Mouse (Mus musculus) embryonic facial prominence, embryonic 14.5 days (tissue): ENCODE data around the gene Trappc5. TPM values are rescaled to one million over a fixed set of nuclear protein-coding genes. Genes with fewer than 3 reads are reported as not detected.

ENCODE experiments used
- ATAC-seq: fragments of 200-750 bp; cut with Nextera tagmentation; 2 replicates; pipeline ENCODE4 v1.8.0; 2017; ENCODE audit warnings: low read depth, moderate number of reproducible peaks, moderate TSS enrichment
- DNase-seq: peaks from one replicate; pipeline ENCODE4 v3.0.0-alpha.2; 2015; ENCODE audit warnings: low spot score
- H3K27ac ChIP-seq: fragments of 300-500 bp; sonication (generic); replicated peaks from 2 replicates; pipeline ENCODE4 v1.5.1; 2014; ENCODE audit warnings: low read depth, mild to moderate bottlenecking, low read length, moderate library complexity
- H3K27me3 ChIP-seq: fragments of 300-500 bp; sonication (generic); replicated peaks from 2 replicates; pipeline ENCODE4 v1.6.1; 2014; ENCODE audit warnings: low read length; ENCODE audit not compliant: control insufficient read depth, insufficient read depth
- H3K36me3 ChIP-seq: fragments of 300-500 bp; sonication (generic); 2 replicates; pipeline ENCODE4 v1.6.1; 2014; ENCODE audit warnings: low read length, mixed read lengths; ENCODE audit not compliant: control insufficient read depth, insufficient read depth
- H3K4me1 ChIP-seq: fragments of 300-500 bp; sonication (generic); 2 replicates; pipeline ENCODE4 v1.6.1; 2014; ENCODE audit warnings: antibody characterized with exemption, low read length; ENCODE audit not compliant: control insufficient read depth, insufficient read depth
- H3K4me2 ChIP-seq: fragments of 300-500 bp; sonication (generic); 2 replicates; pipeline ENCODE4 v1.6.1; 2014; ENCODE audit warnings: low read depth, mild to moderate bottlenecking, low read length, moderate library complexity, mixed read lengths
- H3K4me3 ChIP-seq: fragments of 300-500 bp; sonication (generic); 2 replicates; pipeline ENCODE4 v1.5.1; 2014; ENCODE audit warnings: low read depth, mild to moderate bottlenecking, low read length
- H3K9ac ChIP-seq: fragments of 300-500 bp; sonication (generic); 2 replicates; pipeline ENCODE4 v1.6.1; 2014; ENCODE audit warnings: low read depth, mild to moderate bottlenecking, low read length, moderate library complexity, mixed read lengths
- H3K9me3 ChIP-seq: fragments of 300-500 bp; sonication (generic); 2 replicates; pipeline ENCODE4 v1.6.1; 2016; ENCODE audit warnings: low read length; ENCODE audit not compliant: control insufficient read depth
- WGBS: fragments of 180-500 bp; shearing (Covaris S2); extraction: QIAGEN DNeasy Blood & Tissue Kit; methylation state at CpG from one replicate; pipeline ENCODE4 v1.1.7; 2014; 5-methylcytosine and 5-hydroxymethylcytosine counted together
- polyA plus RNA-seq: library from polyadenylated mRNA; unstranded; fragments of >200 nt; fragmentation: Nextera tagmentation; extraction: Ambion mirVana; gene quantifications from 2 replicates; pipeline ENCODE4 v1.2.1, GENCODE M21; 2014

Trappc5 gene
- polyA plus RNA-seq, 1 experiment from 2014 or later = 29.0 TPM

DNA sequence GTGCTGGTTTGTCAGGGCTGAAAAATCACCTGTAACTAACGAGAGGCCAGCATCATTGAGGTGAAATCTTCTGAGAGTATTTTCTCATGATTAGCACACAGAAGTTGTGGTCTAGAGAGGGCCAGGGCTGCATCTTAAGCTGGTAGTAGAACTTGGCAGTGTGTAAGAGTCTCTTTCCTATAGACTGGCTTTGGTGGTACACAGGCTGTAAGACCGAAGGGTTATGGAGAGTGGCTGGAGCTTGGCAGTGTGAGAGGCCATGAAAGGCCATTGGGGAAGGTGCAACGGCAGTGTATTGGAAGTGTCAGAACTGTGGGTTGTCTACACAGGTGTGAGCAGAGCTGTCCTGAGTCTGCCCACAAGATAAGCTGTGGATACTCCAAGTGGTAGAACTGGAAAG, 34.2 kb downstream of the Trappc5 start:
- Histone ChIP-seq H3K9ac (no peak overlapping the region), H3K27me3 (no peaks in the 10 kb centered on the region), H3K27ac (no peak overlapping the region), H3K4me3 (no peak overlapping the region), H3K4me2 (no peak overlapping the region), H3K9me3 (no peaks in the 10 kb centered on the region), H3K36me3 (no peaks in the 10 kb centered on the region), H3K4me1 (no peaks in the 10 kb centered on the region)
- WGBS = 70% methylated on average over 3 of the region's 3 CpGs
- ATAC-seq = no peak
- DNase-seq = no peak

DNA sequence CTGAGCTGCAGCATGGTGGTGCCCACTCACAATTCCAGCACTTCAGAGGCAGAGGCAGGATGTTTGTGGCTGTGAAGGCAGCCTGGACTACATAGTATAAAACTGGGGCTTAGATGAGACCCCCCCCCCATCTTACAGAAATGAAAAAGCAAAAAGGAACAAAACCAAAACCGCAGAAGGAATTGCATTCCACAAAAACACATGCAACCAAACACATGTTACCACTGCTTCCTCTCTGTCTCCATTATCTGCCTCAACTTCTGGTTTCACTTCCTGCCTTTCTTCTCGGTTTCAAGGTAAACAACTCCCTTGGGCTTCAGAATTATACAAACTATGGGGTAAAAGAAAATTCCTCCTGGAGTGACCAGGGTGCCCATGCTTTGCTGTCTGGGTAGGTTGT, 35.5 kb downstream of the Trappc5 start:
- Histone ChIP-seq H3K27me3 (no peaks in the 10 kb centered on the region), H3K4me3 (no peak overlapping the region), H3K36me3 (no peaks in the 10 kb centered on the region), H3K9ac (no peak overlapping the region), H3K9me3 (no peaks in the 10 kb centered on the region), H3K4me1 (no peaks in the 10 kb centered on the region), H3K4me2 (no peak overlapping the region), H3K27ac (no peak overlapping the region)
- 46% methylated on average over 2 of the region's 2 CpGs for WGBS
- DNase-seq (no peak), ATAC-seq (no peak)

DNA sequence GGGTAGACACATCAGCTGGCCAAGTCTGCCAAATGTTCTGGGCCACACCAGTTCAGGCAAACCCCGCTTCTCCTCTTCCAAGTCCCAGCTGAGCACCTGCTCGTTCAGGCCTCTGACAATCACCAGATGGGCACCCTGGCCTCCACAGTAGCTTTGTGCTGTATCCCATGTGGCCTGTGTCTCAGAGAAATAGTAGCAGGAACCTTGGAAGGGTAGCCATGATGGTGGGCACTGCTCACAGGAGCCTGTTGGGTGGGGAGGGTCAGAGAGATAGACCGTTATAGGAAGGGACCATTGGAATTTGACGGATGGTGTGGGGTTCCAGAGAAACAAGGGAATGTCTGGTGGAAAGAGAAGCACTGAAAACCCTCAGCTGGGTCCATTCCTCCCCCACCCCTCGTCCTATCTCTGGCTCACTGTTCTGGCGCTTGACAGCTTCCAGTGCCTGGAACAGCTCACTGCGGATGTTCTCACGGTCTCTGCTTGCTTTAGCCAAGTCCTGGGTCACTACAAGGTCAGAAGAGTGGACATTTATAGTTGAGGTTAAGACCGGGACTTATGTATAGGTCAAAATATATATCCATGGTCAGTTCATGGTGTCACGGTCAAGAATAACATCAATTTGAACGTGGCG, 41.3 kb downstream of the Trappc5 start:
- no peak overlapping the region for H3K27ac ChIP-seq
- no peaks in the 10 kb centered on the region for H3K36me3 ChIP-seq
- H3K9ac ChIP-seq = no peak overlapping the region
- no peak overlapping the region for H3K4me2 ChIP-seq
- H3K9me3 ChIP-seq = no peaks in the 10 kb centered on the region
- ATAC-seq (no peak), DNase-seq (no peak)
- no peaks in the 10 kb centered on the region for H3K27me3 ChIP-seq
- H3K4me3 ChIP-seq = no peak overlapping the region
- WGBS = 83% methylated on average over 12 of the region's 12 CpGs
- H3K4me1 ChIP-seq = no peaks in the 10 kb centered on the region

DNA sequence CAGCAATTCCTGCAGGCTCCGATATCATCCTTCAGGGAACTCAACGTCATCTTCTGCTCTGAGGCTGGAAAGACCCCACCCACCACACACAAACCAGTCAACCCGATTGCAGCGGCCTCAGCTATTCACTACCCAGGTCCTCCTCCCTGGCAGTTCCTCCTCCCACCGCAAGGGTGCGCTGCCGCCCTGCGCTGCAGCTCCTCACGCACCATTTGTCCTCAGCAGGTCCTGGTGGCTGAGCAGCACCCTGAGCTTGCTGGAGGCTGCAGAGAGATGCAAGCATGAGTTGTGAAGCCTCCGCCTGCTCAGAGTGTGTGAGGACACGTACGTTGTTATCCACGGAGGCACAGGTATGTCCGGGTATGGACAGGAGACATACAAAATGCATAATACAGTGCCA, 42.5 kb downstream of the Trappc5 start:
- ATAC-seq = no peak
- H3K27ac ChIP-seq = no peak overlapping the region
- 13% methylated on average over 14 of the region's 14 CpGs for WGBS
- H3K36me3 ChIP-seq = no peaks in the 10 kb centered on the region
- H3K4me2 ChIP-seq = no peak overlapping the region
- no peaks in the 10 kb centered on the region for H3K4me1 ChIP-seq
- H3K9ac ChIP-seq = no peak overlapping the region
- DNase-seq = peak; percentile 27
- no peaks in the 10 kb centered on the region for H3K27me3 ChIP-seq
- H3K9me3 ChIP-seq = no peaks in the 10 kb centered on the region
- no peak overlapping the region for H3K4me3 ChIP-seq

DNA sequence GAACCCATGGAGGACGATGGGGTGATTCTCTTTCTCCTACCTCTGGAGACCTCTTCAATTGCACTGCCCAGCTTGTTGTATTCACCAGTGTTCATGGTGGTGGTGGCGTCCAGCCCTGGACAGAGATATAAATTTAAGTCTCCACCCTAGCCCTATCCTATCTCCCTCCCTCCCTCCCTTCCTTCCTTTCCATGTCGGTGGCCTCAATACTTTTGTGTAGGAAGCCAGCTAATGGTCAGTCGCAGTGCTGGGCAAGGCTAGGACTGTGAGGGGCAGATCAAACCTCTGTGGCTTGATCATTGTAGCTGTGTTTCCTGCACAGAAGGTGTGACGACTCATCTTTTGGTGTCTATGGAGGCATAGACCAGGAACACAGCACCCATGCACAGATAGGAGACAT, 44.5 kb downstream of the Trappc5 start, which contains the start of gene Clec4g:
Gene Clec4g (minus strand): TSS at position 101 of the 400 bp plus-strand sequence.
- H3K36me3 ChIP-seq = no peaks in the 10 kb centered on the region
- no peak within 1 kb of the TSS for H3K4me2 ChIP-seq
- ATAC-seq (no peak), DNase-seq (no peak)
- H3K4me3 ChIP-seq = no peak within 1 kb of the TSS
- no peaks in the 10 kb centered on the region for H3K9me3 ChIP-seq
- no peak within 1 kb of the TSS for H3K9ac ChIP-seq
- H3K4me1 ChIP-seq = no peaks in the 10 kb centered on the region
- WGBS = 77% methylated on average over 5 of the region's 5 CpGs
- no peak within 1 kb of the TSS for H3K27ac ChIP-seq
- no peaks in the 10 kb centered on the region for H3K27me3 ChIP-seq

DNA sequence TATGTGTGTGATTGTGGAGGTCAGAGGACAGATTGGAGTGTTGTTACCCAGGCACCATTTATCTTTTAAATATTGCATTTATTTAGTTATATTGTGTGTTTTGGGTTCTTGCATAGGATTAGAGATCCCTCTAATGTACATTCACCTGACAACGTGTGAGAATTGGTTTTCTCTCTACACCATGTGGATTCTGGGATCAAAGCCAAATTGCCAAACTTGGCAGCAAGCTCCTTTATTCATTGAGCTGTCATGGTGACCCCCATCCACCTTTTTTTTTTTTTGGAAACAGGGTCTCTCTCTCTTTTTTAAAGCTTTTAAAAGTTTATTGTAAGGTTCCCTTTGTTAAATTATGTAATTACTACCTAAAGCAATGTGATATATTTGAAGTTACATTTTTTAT, 44.9 kb downstream of the Trappc5 start:
- 39% methylated on average over 1 of the region's 1 CpGs for WGBS

More for the DNA sequence above, 44.9 kb downstream of the Trappc5 start:
- Histone ChIP-seq H3K4me2 (no peak overlapping the region), H3K9ac (no peak overlapping the region), H3K4me1 (no peaks in the 10 kb centered on the region), H3K27ac (no peak overlapping the region), H3K9me3 (no peaks in the 10 kb centered on the region), H3K4me3 (no peak overlapping the region), H3K27me3 (no peaks in the 10 kb centered on the region), H3K36me3 (no peaks in the 10 kb centered on the region)
- DNase-seq = no peak
- no peak for ATAC-seq

Other genes with a start within 250 kb of the Trappc5 start
- 3.4 and 4.5 TPM in 2 replicates for gene Pex11g, start 208.6 kb upstream of the Trappc5 start, polyA plus RNA-seq
- gene Tex45, start 205.4 kb upstream of the Trappc5 start, polyA plus RNA-seq = 0.18 TPM in 1 of 2 replicates, not detected in the other
- gene Zfp358, start 183.2 kb upstream of the Trappc5 start, polyA plus RNA-seq = 22.6 and 25.1 TPM in 2 replicates
- 36.5 and 40.1 TPM in 2 replicates for gene Mcoln1, start 175.8 kb upstream of the Trappc5 start, polyA plus RNA-seq
- gene Pnpla6, start 160.9 kb upstream of the Trappc5 start, polyA plus RNA-seq = 18.2 and 22.0 TPM in 2 replicates
- 0.47 and 0.60 TPM in 2 replicates for gene C330021F23Rik, start 108.3 kb upstream of the Trappc5 start, polyA plus RNA-seq
- gene Camsap3, start 89.0 kb upstream of the Trappc5 start, polyA plus RNA-seq = 7.5 and 11.9 TPM in 2 replicates
- 41.3 and 47.0 TPM in 2 replicates for gene Xab2, start 55.0 kb upstream of the Trappc5 start, polyA plus RNA-seq
- 84.2 and 97.1 TPM in 2 replicates for gene Pet100, start 54.8 kb upstream of the Trappc5 start, polyA plus RNA-seq
- gene Pcp2, start 50.8 kb upstream of the Trappc5 start, polyA plus RNA-seq = 0.17 and 0.31 TPM in 2 replicates
- gene Stxbp2, start 45.3 kb upstream of the Trappc5 start, polyA plus RNA-seq = 23.7 and 30.4 TPM in 2 replicates
- gene Retn, start 20.5 kb upstream of the Trappc5 start, polyA plus RNA-seq = 1.3 TPM in 1 of 2 replicates, not detected in the other
- 0.45 and 0.78 TPM in 2 replicates for gene Mcemp1, start 10.5 kb upstream of the Trappc5 start, polyA plus RNA-seq
- gene Fcor, start 3.9 kb upstream of the Trappc5 start, polyA plus RNA-seq = 12.6 and 14.8 TPM in 2 replicates
- 0.07 and 0.14 TPM in 2 replicates for gene Fcer2a, start 17.9 kb downstream of the Trappc5 start, polyA plus RNA-seq
- not detected in 2 replicates for gene Clec4g, start 44.4 kb downstream of the Trappc5 start, polyA plus RNA-seq
- 0.50 and 1.1 TPM in 2 replicates for gene Cd209a, start 72.7 kb downstream of the Trappc5 start, polyA plus RNA-seq
- gene Cd209e, start 178.0 kb downstream of the Trappc5 start, polyA plus RNA-seq = not detected in 2 replicates
- 0.22 TPM in 1 of 2 replicates, not detected in the other for gene Cd209d, start 202.3 kb downstream of the Trappc5 start, polyA plus RNA-seq